Mouse (Mus musculus): Measurements from ENCODE around the gene R3hdm2. TPM values are rescaled to one million over a fixed set of nuclear protein-coding genes. Genes with fewer than 3 reads are reported as not detected.

The R3hdm2 gene
- polyA plus RNA-seq, 1 experiment from 2014 or later: 22.6 TPM

GRCm38 (mm10) chr10:127514111-127514698 is 134.1 kb downstream of the R3hdm2 start:
- WGBS: 20% methylated on average over 13 of the region's 13 CpGs
- peaks cover 47% of the 10 kb centered on the region for H3K4me1 ChIP-seq (ENCODE audit: control insufficient read depth, insufficient read depth, low read length)

DNA sequence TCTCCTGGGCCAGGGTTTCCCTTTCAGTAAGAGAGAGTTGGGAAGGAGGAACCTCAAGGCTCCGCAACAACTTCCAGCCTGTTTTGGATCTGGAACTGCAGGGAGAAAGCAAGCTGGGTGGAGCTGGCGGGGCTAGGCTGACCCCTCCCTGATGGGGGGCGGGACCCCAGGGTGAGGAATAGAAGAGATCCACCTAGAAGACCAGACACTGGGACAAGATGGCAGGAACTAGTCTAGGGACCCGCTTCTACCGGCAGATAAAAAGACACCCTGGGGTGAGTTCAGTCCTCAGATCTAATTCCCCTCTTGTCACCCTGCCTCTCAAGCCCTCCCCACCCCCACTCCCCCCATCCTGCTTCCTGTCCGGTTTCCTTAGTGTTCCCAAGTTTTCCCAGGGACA is 134.6 kb downstream of the R3hdm2 start, which contains the start of gene Ndufa4l2:
Ndufa4l2 (plus strand) TSS at position 204 of the 400 bp plus-strand sequence.
- H3K4me2 ChIP-seq (ENCODE audit: low read depth, low read length): peak within 1 kb of the TSS; percentile 94
- H3K9ac ChIP-seq (ENCODE audit: low read length): peak within 1 kb of the TSS; percentile 72
- peak within 1 kb of the TSS; percentile 77 for H3K27ac ChIP-seq (ENCODE audit: low read length)
- H3K4me1 ChIP-seq (ENCODE audit: control insufficient read depth, insufficient read depth, low read length): peaks cover 42% of the 10 kb centered on the region
- peak within 1 kb of the TSS; percentile 45 for H3K4me3 ChIP-seq (ENCODE audit: low read length)
- peaks cover 41% of the 10 kb centered on the region for H3K27me3 ChIP-seq (ENCODE audit: control insufficient read depth, insufficient read depth, low read length)
- 12% methylated on average over 6 of the region's 6 CpGs for WGBS
- no peak for ATAC-seq (replicated peaks; ENCODE audit: extremely low read depth, insufficient read depth, low FRiP score)
- peaks cover 21% of the 10 kb centered on the region for H3K36me3 ChIP-seq (ENCODE audit: control insufficient read depth, insufficient read depth)
- no peaks in the 10 kb centered on the region for H3K9me3 ChIP-seq (replicated peaks; ENCODE audit: control insufficient read depth, low read length)

More at GRCm38 (mm10) chr10:127514111-127514698, 134.1 kb downstream of the R3hdm2 start:
- H3K27me3 ChIP-seq (ENCODE audit: control insufficient read depth, insufficient read depth, low read length): peaks cover 47% of the 10 kb centered on the region
- H3K9me3 ChIP-seq (replicated peaks; ENCODE audit: control insufficient read depth, low read length): no peaks in the 10 kb centered on the region
- ATAC-seq (replicated peaks; ENCODE audit: extremely low read depth, insufficient read depth, low FRiP score): no peak
- peak overlapping the region; percentile 34; the same call in 1 of the 2 replicates for H3K4me3 ChIP-seq (ENCODE audit: low read length)
- H3K36me3 ChIP-seq (ENCODE audit: control insufficient read depth, insufficient read depth): peaks cover 17% of the 10 kb centered on the region
- H3K4me2 ChIP-seq (ENCODE audit: low read depth, low read length): peak overlapping the region; percentile 94
- no peak overlapping the region for H3K27ac ChIP-seq (ENCODE audit: low read length)
- no peak overlapping the region for H3K9ac ChIP-seq (ENCODE audit: low read length)

- H3K4me3 ChIP-seq (ENCODE audit: low read length): peak overlapping the region; percentile 34
- WGBS: 41% methylated on average over 9 of the region's 9 CpGs
- H3K4me2 ChIP-seq (ENCODE audit: low read depth, low read length): peak overlapping the region; percentile 54
- ATAC-seq (replicated peaks; ENCODE audit: extremely low read depth, insufficient read depth, low FRiP score): no peak
- H3K4me1 ChIP-seq (ENCODE audit: control insufficient read depth, insufficient read depth, low read length): peaks cover 42% of the 10 kb centered on the region
- no peaks in the 10 kb centered on the region for H3K9me3 ChIP-seq (replicated peaks; ENCODE audit: control insufficient read depth, low read length)
- H3K27ac ChIP-seq (ENCODE audit: low read length): peak overlapping the region; percentile 77
- peak overlapping the region; percentile 58 for H3K9ac ChIP-seq (ENCODE audit: low read length)
- peaks cover 25% of the 10 kb centered on the region for H3K36me3 ChIP-seq (ENCODE audit: control insufficient read depth, insufficient read depth)
- H3K27me3 ChIP-seq (ENCODE audit: control insufficient read depth, insufficient read depth, low read length): peaks cover 35% of the 10 kb centered on the region
Measured at GRCm38 (mm10) chr10:127515271-127515982, 135.3 kb downstream of the R3hdm2 start.

DNA sequence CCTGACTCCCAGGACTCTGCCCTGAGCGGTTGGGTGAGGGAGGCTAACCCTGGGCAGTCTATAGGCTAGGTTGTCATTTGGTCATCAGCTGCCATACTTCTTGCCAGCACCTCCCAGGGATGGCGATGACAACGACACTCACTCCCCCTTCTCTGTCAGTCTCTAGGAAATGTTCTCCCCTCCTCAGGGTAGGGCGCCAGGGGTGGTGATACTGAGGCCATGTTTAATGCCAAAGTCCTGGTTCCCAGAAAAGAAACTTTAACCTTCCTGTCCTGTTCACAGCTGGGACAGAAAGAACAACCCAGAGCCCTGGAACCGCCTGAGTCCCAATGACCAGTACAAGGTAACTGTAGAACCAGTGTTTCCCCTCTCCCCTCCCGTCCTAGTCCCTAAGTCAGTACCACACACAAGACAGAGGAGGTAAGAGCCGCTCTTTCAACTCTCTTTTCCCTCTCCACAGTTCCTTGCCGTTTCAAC is 135.9 kb downstream of the R3hdm2 start:
- 0 out of 2 replicates have a peak, but pooled peaks have one; percentile 0 for ATAC-seq (replicated peaks; ENCODE audit: extremely low read depth, insufficient read depth, low FRiP score)
- Histone ChIP-seq H3K27ac (ENCODE audit: low read length) (peak overlapping the region; percentile 77), H3K4me3 (ENCODE audit: low read length) (peak overlapping the region; percentile 8), H3K4me1 (ENCODE audit: control insufficient read depth, insufficient read depth, low read length) (peaks cover 43% of the 10 kb centered on the region), H3K9ac (ENCODE audit: low read length) (peak overlapping the region; percentile 56), H3K27me3 (ENCODE audit: control insufficient read depth, insufficient read depth, low read length) (peaks cover 29% of the 10 kb centered on the region), H3K9me3 (replicated peaks; ENCODE audit: control insufficient read depth, low read length) (no peaks in the 10 kb centered on the region), H3K4me2 (ENCODE audit: low read depth, low read length) (peak overlapping the region; percentile 54), H3K36me3 (ENCODE audit: control insufficient read depth, insufficient read depth) (peaks cover 25% of the 10 kb centered on the region)
- whole genome bisulfite sequencing: 30% methylated on average over 8 of the region's 8 CpGs

- peaks cover 23% of the 10 kb centered on the region for H3K27me3 ChIP-seq (ENCODE audit: control insufficient read depth, insufficient read depth, low read length)
- H3K9ac ChIP-seq (ENCODE audit: low read length): peak overlapping the region; percentile 56
- H3K27ac ChIP-seq (ENCODE audit: low read length): peak overlapping the region; percentile 77
- H3K4me3 ChIP-seq (ENCODE audit: low read length): peak overlapping the region; percentile 8
- peaks cover 46% of the 10 kb centered on the region for H3K4me1 ChIP-seq (ENCODE audit: control insufficient read depth, insufficient read depth, low read length)
- no peaks in the 10 kb centered on the region for H3K9me3 ChIP-seq (replicated peaks; ENCODE audit: control insufficient read depth, low read length)
- H3K4me2 ChIP-seq (ENCODE audit: low read depth, low read length): peak overlapping the region; percentile 54
- peaks cover 25% of the 10 kb centered on the region for H3K36me3 ChIP-seq (ENCODE audit: control insufficient read depth, insufficient read depth)
- peak; percentile 74 for ATAC-seq (replicated peaks; ENCODE audit: extremely low read depth, insufficient read depth, low FRiP score)
- WGBS: 23% methylated on average over 30 of the region's 30 CpGs
Measured at GRCm38 (mm10) chr10:127516576-127517260, 136.6 kb downstream of the R3hdm2 start.

DNA sequence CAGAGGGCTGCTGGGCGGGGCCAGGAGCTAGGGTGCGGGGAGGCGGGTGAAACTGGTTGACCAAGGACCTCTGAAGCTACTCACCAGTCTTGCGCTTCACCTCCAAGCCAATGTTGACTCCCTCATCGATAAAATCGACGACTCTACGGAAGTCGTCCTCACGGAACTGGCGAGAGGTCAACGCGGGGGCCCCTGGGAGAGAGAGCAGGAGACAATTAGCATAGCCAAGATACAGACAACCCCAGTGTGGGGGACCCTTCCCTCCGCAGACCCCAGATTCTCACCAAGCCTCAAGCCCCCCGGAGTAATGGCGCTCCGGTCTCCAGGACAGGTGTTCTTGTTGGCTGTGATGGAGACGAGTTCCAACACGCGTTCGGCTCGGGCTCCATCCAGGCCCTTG is 137.8 kb downstream of the R3hdm2 start:
- Histone ChIP-seq H3K4me1 (ENCODE audit: control insufficient read depth, insufficient read depth, low read length) (peaks cover 47% of the 10 kb centered on the region), H3K9ac (ENCODE audit: low read length) (no peak overlapping the region), H3K27ac (ENCODE audit: low read length) (no peak overlapping the region), H3K4me2 (ENCODE audit: low read depth, low read length) (no peak overlapping the region), H3K27me3 (ENCODE audit: control insufficient read depth, insufficient read depth, low read length) (peaks cover 13% of the 10 kb centered on the region), H3K9me3 (replicated peaks; ENCODE audit: control insufficient read depth, low read length) (no peaks in the 10 kb centered on the region), H3K4me3 (ENCODE audit: low read length) (no peak overlapping the region), H3K36me3 (ENCODE audit: control insufficient read depth, insufficient read depth) (peaks cover 25% of the 10 kb centered on the region)
- no peak for ATAC-seq (replicated peaks; ENCODE audit: extremely low read depth, insufficient read depth, low FRiP score)
- 91% methylated on average over 22 of the region's 22 CpGs for WGBS

DNA sequence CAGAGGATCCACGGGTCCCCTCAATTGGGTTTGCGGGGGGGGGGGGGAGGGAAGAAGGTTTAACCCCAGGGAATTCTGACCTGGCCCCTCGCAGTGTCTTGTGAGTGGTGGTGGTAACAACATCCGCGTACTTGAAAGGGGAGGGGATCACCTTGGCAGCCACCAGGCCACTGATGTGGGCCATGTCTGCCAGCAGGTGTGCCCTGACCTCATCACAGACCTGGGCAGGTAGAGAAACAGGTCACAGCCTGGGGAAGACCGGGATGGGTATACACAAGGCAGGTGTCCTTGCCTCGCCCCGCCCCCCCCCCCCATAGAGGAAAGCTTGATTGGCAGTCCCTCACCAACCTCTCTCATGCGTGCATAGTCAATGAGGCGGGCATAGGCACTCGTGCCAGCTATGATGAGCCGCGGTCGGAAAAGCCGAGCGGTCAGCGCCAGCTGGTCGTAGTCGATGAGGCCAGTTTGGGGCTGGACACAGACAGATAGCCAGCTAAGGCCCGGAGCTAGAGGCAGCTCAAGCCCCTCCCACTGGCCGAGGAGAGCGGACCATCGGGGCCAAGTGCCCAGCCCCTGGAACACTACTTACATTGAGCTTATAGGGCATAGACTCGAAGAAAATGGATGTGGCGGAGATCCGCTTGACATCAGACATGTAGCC is 139.0 kb downstream of the R3hdm2 start:
- 96% methylated on average over 26 of the region's 26 CpGs for WGBS
- Histone ChIP-seq H3K27me3 (ENCODE audit: control insufficient read depth, insufficient read depth, low read length) (peaks cover 11% of the 10 kb centered on the region), H3K9ac (ENCODE audit: low read length) (no peak overlapping the region), H3K36me3 (ENCODE audit: control insufficient read depth, insufficient read depth) (peaks cover 25% of the 10 kb centered on the region), H3K27ac (ENCODE audit: low read length) (no peak overlapping the region), H3K4me3 (ENCODE audit: low read length) (no peak overlapping the region), H3K4me2 (ENCODE audit: low read depth, low read length) (no peak overlapping the region), H3K9me3 (replicated peaks; ENCODE audit: control insufficient read depth, low read length) (no peaks in the 10 kb centered on the region), H3K4me1 (ENCODE audit: control insufficient read depth, insufficient read depth, low read length) (peaks cover 37% of the 10 kb centered on the region)
- no peak for ATAC-seq (replicated peaks; ENCODE audit: extremely low read depth, insufficient read depth, low FRiP score)

DNA sequence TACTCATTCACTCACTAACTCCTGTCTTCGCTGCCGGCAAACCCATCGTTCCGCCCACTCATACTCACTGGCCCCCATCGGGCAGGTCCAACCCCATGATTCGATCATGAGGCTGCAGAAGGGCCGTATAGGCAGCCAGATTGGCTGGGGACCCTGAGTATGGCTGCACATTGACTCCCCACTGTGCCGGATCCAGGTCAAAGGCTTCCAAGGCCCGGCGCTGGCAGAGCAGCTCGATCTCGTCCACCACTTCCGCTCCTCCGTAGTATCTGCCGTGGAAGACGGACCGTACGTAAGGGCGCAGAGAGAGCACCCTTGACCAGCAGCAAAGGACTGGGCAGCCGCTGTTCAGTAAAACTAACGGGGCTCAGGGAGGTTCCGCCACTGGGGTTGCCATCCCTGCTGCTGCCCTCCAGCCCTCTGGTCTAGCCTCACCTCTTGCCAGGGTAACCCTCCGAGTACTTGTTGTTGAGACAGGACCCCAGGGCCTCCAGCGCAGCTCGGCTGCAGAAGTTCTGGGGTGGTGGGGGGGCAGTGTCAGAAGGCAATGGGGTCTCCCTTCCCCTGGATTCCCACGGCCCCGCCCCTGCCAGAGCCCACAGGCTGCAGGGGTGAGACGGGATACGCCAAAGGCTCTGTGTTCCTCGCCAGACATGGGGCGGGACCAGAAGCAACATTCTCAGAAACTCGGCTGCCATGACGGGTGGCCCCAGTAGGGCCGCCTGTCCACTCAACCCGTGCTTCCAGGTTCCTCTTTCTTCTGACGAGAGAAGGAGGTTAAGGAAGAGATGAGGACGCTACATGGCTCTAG is 140.0 kb downstream of the R3hdm2 start:
- peaks cover 13% of the 10 kb centered on the region for H3K27me3 ChIP-seq (ENCODE audit: control insufficient read depth, insufficient read depth, low read length)
- H3K4me1 ChIP-seq (ENCODE audit: control insufficient read depth, insufficient read depth, low read length): peaks cover 30% of the 10 kb centered on the region
- no peaks in the 10 kb centered on the region for H3K9me3 ChIP-seq (replicated peaks; ENCODE audit: control insufficient read depth, low read length)
- no peak overlapping the region for H3K4me3 ChIP-seq (ENCODE audit: low read length)
- 93% methylated on average over 37 of the region's 37 CpGs for WGBS
- no peak overlapping the region for H3K27ac ChIP-seq (ENCODE audit: low read length)
- H3K4me2 ChIP-seq (ENCODE audit: low read depth, low read length): no peak overlapping the region
- ATAC-seq (replicated peaks; ENCODE audit: extremely low read depth, insufficient read depth, low FRiP score): no peak
- H3K36me3 ChIP-seq (ENCODE audit: control insufficient read depth, insufficient read depth): peaks cover 25% of the 10 kb centered on the region
- H3K9ac ChIP-seq (ENCODE audit: low read length): no peak overlapping the region

Data from heart, embryonic 16.5 days (tissue).